Mouse (Mus musculus): ENCODE measurements around the gene Stx7.

GRCm38 (mm10) chr10:24108236-24108635 is 40.9 kb upstream of the Stx7 start:
- no peak for TF ChIP-seq CTCF (IDR thresholded peaks at IDR 0.05; ENCODE audit: low read depth, low read length)
- TF ChIP-seq EP300 (IDR thresholded peaks at IDR 0.05; ENCODE audit: insufficient read depth, low read depth, low read length), result no peak
- TF ChIP-seq POLR2A (IDR thresholded peaks at IDR 0.05; ENCODE audit: insufficient read depth, low read length), result no peak
